Mouse (Mus musculus): ENCODE data around the gene Fzd7. TPM values are rescaled to one million over a fixed set of nuclear protein-coding genes. Genes with fewer than 3 reads are reported as not detected.

The Fzd7 gene
- polyA plus RNA-seq, 1 experiment from 2014 or later, result 4.0 TPM

GRCm38 (mm10) chr1:59485803-59486202 lies 3.6 kb downstream of the Fzd7 start:
- H3K4me1 ChIP-seq (replicated peaks), result peaks cover 62% of the 10 kb centered on the region
- no peak overlapping the region for H3K27ac ChIP-seq
- ATAC-seq, result no peak
- WGBS, result 32% methylated on average over 4 of the region's 4 CpGs
- H3K9ac ChIP-seq (replicated peaks), result no peak overlapping the region
- peak overlapping the region; percentile 99 for H3K4me2 ChIP-seq (replicated peaks)
- H3K27me3 ChIP-seq, result peaks cover 26% of the 10 kb centered on the region
- no peaks in the 10 kb centered on the region for H3K9me3 ChIP-seq
- H3K4me3 ChIP-seq (replicated peaks), result peak overlapping the region; percentile 62
- H3K36me3 ChIP-seq, result no peaks in the 10 kb centered on the region

- Histone ChIP-seq H3K36me3 (no peaks in the 10 kb centered on the region), H3K4me1 (replicated peaks) (peaks cover 49% of the 10 kb centered on the region), H3K9me3 (no peaks in the 10 kb centered on the region), H3K4me2 (replicated peaks) (peak overlapping the region; percentile 44), H3K9ac (replicated peaks) (peak overlapping the region; percentile 46; the same call in 1 of the 2 replicates), H3K27ac (peak overlapping the region; percentile 30; the same call in 1 of the 2 replicates), H3K27me3 (peaks cover 28% of the 10 kb centered on the region), H3K4me3 (replicated peaks) (peak overlapping the region; percentile 7)
- ATAC-seq, result no peak
- WGBS, result 6% methylated on average over 10 of the region's 10 CpGs
Observed at GRCm38 (mm10) chr1:59487651-59488051, 5.4 kb downstream of the Fzd7 start.

GRCm38 (mm10) chr1:59488481-59488880 lies 6.3 kb downstream of the Fzd7 start:
- Histone ChIP-seq H3K27me3 (peaks cover 20% of the 10 kb centered on the region), H3K4me3 (replicated peaks) (no peak overlapping the region), H3K36me3 (no peaks in the 10 kb centered on the region), H3K9ac (replicated peaks) (no peak overlapping the region), H3K4me2 (replicated peaks) (no peak overlapping the region), H3K4me1 (replicated peaks) (peaks cover 40% of the 10 kb centered on the region), H3K27ac (no peak overlapping the region), H3K9me3 (no peaks in the 10 kb centered on the region)
- ATAC-seq, result no peak
- WGBS, result 46% methylated on average over 4 of the region's 4 CpGs

- Histone ChIP-seq H3K27ac (no peak overlapping the region), H3K4me3 (replicated peaks) (no peak overlapping the region)
- 77% methylated on average over 4 of the region's 4 CpGs for WGBS
Observed at GRCm38 (mm10) chr1:59488991-59489390, 6.8 kb downstream of the Fzd7 start.

GRCm38 (mm10) chr1:59491517-59491916 lies 9.3 kb downstream of the Fzd7 start:
- Histone ChIP-seq H3K9me3 (no peaks in the 10 kb centered on the region), H3K27ac (no peak overlapping the region), H3K36me3 (no peaks in the 10 kb centered on the region), H3K4me3 (replicated peaks) (no peak overlapping the region), H3K9ac (replicated peaks) (no peak overlapping the region), H3K27me3 (peaks cover 9% of the 10 kb centered on the region; the same call in 1 of the 2 replicates), H3K4me1 (replicated peaks) (peaks cover 14% of the 10 kb centered on the region), H3K4me2 (replicated peaks) (no peak overlapping the region)
- 86% methylated on average over 9 of the region's 9 CpGs for WGBS
- no peak for ATAC-seq

More at GRCm38 (mm10) chr1:59488991-59489390, 6.8 kb downstream of the Fzd7 start:
- ATAC-seq, result no peak
- no peak overlapping the region for H3K4me2 ChIP-seq (replicated peaks)
- peaks cover 17% of the 10 kb centered on the region for H3K27me3 ChIP-seq
- no peaks in the 10 kb centered on the region for H3K36me3 ChIP-seq
- no peak overlapping the region for H3K9ac ChIP-seq (replicated peaks)
- H3K4me1 ChIP-seq (replicated peaks), result peaks cover 35% of the 10 kb centered on the region
- no peaks in the 10 kb centered on the region for H3K9me3 ChIP-seq

GRCm38 (mm10) chr1:59492432-59492831 lies 10.2 kb downstream of the Fzd7 start:
- no peak overlapping the region for H3K4me3 ChIP-seq (replicated peaks)
- no peaks in the 10 kb centered on the region for H3K9me3 ChIP-seq
- H3K27ac ChIP-seq, result no peak overlapping the region
- 57% methylated on average over 4 of the region's 4 CpGs for WGBS
- peaks cover 7% of the 10 kb centered on the region for H3K4me1 ChIP-seq (replicated peaks)
- H3K36me3 ChIP-seq, result no peaks in the 10 kb centered on the region
- H3K9ac ChIP-seq (replicated peaks), result no peak overlapping the region
- peaks cover 7% of the 10 kb centered on the region; the same call in 1 of the 2 replicates for H3K27me3 ChIP-seq
- H3K4me2 ChIP-seq (replicated peaks), result no peak overlapping the region
- ATAC-seq, result no peak

- Histone ChIP-seq H3K4me3 (replicated peaks) (no peak overlapping the region), H3K27ac (no peak overlapping the region), H3K9ac (replicated peaks) (no peak overlapping the region), H3K27me3 (peaks cover 4% of the 10 kb centered on the region; the same call in 1 of the 2 replicates), H3K4me1 (replicated peaks) (no peaks in the 10 kb centered on the region), H3K4me2 (replicated peaks) (no peak overlapping the region), H3K9me3 (no peaks in the 10 kb centered on the region), H3K36me3 (no peaks in the 10 kb centered on the region)
- no peak for ATAC-seq
- WGBS, result 96% methylated on average over 5 of the region's 5 CpGs
Observed at GRCm38 (mm10) chr1:59495970-59496369, 13.7 kb downstream of the Fzd7 start.

- no peaks in the 10 kb centered on the region for H3K9me3 ChIP-seq
- no peaks in the 10 kb centered on the region for H3K4me1 ChIP-seq (replicated peaks)
- H3K4me3 ChIP-seq (replicated peaks), result no peak overlapping the region
- H3K36me3 ChIP-seq, result no peaks in the 10 kb centered on the region
- no peak for ATAC-seq
- H3K27ac ChIP-seq, result no peak overlapping the region
- H3K9ac ChIP-seq (replicated peaks), result no peak overlapping the region
- H3K27me3 ChIP-seq, result no peaks in the 10 kb centered on the region
- WGBS, result 82% methylated on average over 6 of the region's 6 CpGs
- no peak overlapping the region for H3K4me2 ChIP-seq (replicated peaks)
Observed at GRCm38 (mm10) chr1:59497741-59498613, 15.8 kb downstream of the Fzd7 start.

GRCm38 (mm10) chr1:59499327-59499726 lies 17.1 kb downstream of the Fzd7 start:
- ATAC-seq, result no peak
- H3K4me3 ChIP-seq (replicated peaks), result no peak overlapping the region
- no peaks in the 10 kb centered on the region for H3K4me1 ChIP-seq (replicated peaks)
- no peaks in the 10 kb centered on the region for H3K27me3 ChIP-seq
- 68% methylated on average over 3 of the region's 3 CpGs for WGBS
- no peak overlapping the region for H3K9ac ChIP-seq (replicated peaks)
- H3K27ac ChIP-seq, result no peak overlapping the region
- H3K36me3 ChIP-seq, result no peaks in the 10 kb centered on the region
- H3K4me2 ChIP-seq (replicated peaks), result no peak overlapping the region
- H3K9me3 ChIP-seq, result no peaks in the 10 kb centered on the region

GRCm38 (mm10) chr1:59502355-59502754 lies 20.1 kb downstream of the Fzd7 start:
- H3K27ac ChIP-seq, result no peak overlapping the region
- no peaks in the 10 kb centered on the region for H3K9me3 ChIP-seq
- no peaks in the 10 kb centered on the region for H3K27me3 ChIP-seq
- no peak for ATAC-seq
- whole genome bisulfite sequencing, result 72% methylated on average over 2 of the region's 2 CpGs
- no peak overlapping the region for H3K9ac ChIP-seq (replicated peaks)
- H3K4me3 ChIP-seq (replicated peaks), result no peak overlapping the region
- H3K36me3 ChIP-seq, result no peaks in the 10 kb centered on the region
- no peak overlapping the region for H3K4me2 ChIP-seq (replicated peaks)
- H3K4me1 ChIP-seq (replicated peaks), result no peaks in the 10 kb centered on the region

- Histone ChIP-seq H3K9ac (replicated peaks) (no peak overlapping the region), H3K4me1 (replicated peaks) (0 out of 2 replicates have a peak, but pooled peaks cover 3% of the 10 kb centered on the region), H3K27ac (no peak overlapping the region), H3K27me3 (no peaks in the 10 kb centered on the region), H3K4me3 (replicated peaks) (no peak overlapping the region), H3K4me2 (replicated peaks) (no peak overlapping the region), H3K36me3 (no peaks in the 10 kb centered on the region), H3K9me3 (no peaks in the 10 kb centered on the region)
- ATAC-seq, result no peak
- 61% methylated on average over 7 of the region's 7 CpGs for WGBS
Observed at GRCm38 (mm10) chr1:59503659-59504301, 21.6 kb downstream of the Fzd7 start.

GRCm38 (mm10) chr1:59504302-59504700 lies 22.1 kb downstream of the Fzd7 start:
- Histone ChIP-seq H3K36me3 (no peaks in the 10 kb centered on the region), H3K4me1 (replicated peaks) (0 out of 2 replicates have a peak, but pooled peaks cover 3% of the 10 kb centered on the region), H3K27me3 (no peaks in the 10 kb centered on the region), H3K9ac (replicated peaks) (no peak overlapping the region), H3K4me3 (replicated peaks) (no peak overlapping the region), H3K4me2 (replicated peaks) (no peak overlapping the region), H3K27ac (no peak overlapping the region), H3K9me3 (no peaks in the 10 kb centered on the region)
- no peak for ATAC-seq
- WGBS, result 82% methylated on average over 2 of the region's 2 CpGs
